Mouse (Mus musculus) lung, adult 2 months (tissue): ENCODE measurements at regions not wholly inside any gene's neighbourhood (a gene's known extent, or its start where the extent isn't known, plus 50 kb on each side); places are given as distances from the start of the nearest gene placed in this dataset.

Experiments used
- CTCF ChIP-seq: fragments of 200-500 bp; IDR thresholded peaks from 2 replicates; pipeline ENCODE4 v1.5.1; 2011; ENCODE audit warnings: mild to moderate bottlenecking, low read length, control low read depth; ENCODE audit not compliant: insufficient read depth
- POLR2A ChIP-seq: fragments of 200-500 bp; IDR thresholded peaks from 2 replicates; pipeline ENCODE4 v1.6.1; 2011; ENCODE audit warnings: low read depth, mild to moderate bottlenecking, control low read depth, low read length, borderline replicate concordance; ENCODE audit errors: extremely low read depth

GRCm38 (mm10) chr13:52445513-52445912 is 85.6 kb downstream of the Diras2 start:
- TF ChIP-seq POLR2A = no peak
- no peak for TF ChIP-seq CTCF
